Mouse (Mus musculus) heart, postnatal 10 days (tissue): ENCODE measurements around the gene Mctp1. TPM values are rescaled to one million over a fixed set of nuclear protein-coding genes. Genes with fewer than 3 reads are reported as not detected.
A peak's percentile ranks its signal among the peaks of the same experiment; 100 is the strongest.
"Not testable (repeated sequence)": the region's sequence is repeated elsewhere in the genome, so short reads cannot be mapped to it uniquely, and the experiment has no call there.

Experiments
- DNase-seq, 2 experiments: peaks; one replicate each; pipeline ENCODE4 v3.0.0; 2021
- intact Hi-C: fragments of 180-260 bp; cut with DNase I; formaldehyde crosslinking; loops from one replicate; pipeline ENCODE4 v1.15.1; 2025
- total RNA-seq, 2 experiments: library from RNA; stranded (reverse); gene quantifications; 2 replicates each; pipeline ENCODE4 v1.2.3; 2021

The Mctp1 gene
- total RNA-seq, 2 experiments from 2014 or later, result 1.3 to 1.4 TPM

DNA sequence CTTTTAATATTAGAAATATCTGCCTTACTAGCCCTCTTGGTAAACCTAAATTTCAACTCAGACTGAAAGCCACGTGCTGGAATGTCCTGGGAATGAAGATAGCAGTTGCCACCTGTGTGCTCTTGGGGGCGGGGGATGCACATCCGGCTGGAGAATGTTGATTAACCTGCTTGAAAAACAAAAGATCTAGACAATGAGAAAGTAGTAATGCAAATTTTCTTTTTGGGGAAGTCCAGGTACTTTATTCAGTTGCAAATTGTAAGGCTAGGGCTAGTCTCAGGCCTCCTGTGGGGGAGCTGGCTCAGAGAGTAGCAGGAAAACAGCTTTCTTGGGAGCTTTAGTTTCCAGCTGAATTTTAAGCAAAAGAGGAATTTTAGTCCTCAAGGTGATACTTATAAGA is 67.2 kb downstream of the Mctp1 start:
- DNase-seq, intact Hi-C loops: not testable (repeated sequence)

DNA sequence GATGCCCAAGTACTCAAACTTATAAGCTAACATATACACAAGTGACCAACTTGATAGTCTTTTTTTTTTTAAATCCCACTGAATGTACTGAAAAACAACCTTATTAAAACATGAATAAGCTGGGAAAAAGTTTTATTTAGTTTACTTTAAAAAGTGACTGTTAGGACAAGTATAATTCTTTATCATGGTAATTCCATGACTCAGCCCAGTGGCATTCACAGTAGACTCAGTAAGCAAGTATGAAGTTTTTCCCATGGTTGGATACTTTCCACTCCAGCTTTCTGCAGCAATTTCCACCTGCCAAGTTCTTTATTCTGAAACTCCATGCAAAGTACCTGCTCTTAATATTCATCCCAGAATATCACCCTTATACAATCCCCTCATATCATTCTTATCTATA is 97.3 kb downstream of the Mctp1 start:
- DNase-seq, result no peak
- intact Hi-C loops, result no loop called here

DNA sequence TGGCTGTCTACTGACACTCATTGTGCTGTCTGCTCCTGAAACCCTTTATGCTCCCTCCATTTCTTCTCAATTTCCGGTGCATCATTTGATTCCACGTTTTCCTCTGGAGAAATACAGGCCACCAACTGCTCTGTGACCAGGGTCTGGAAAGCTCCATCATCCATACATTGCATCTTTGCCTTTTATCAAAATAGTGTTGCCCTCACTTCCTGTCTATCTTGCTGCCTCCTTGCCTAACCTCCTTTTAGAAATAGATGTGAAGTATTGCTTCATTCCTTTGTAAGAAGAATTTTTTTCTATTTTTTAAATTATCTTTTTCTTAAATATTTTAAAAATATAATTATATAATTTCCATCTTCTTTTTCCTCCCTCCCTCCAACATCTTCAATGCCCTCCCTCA is 98.7 kb downstream of the Mctp1 start:
- intact Hi-C loops, result no loop called here
- no peak for DNase-seq

DNA sequence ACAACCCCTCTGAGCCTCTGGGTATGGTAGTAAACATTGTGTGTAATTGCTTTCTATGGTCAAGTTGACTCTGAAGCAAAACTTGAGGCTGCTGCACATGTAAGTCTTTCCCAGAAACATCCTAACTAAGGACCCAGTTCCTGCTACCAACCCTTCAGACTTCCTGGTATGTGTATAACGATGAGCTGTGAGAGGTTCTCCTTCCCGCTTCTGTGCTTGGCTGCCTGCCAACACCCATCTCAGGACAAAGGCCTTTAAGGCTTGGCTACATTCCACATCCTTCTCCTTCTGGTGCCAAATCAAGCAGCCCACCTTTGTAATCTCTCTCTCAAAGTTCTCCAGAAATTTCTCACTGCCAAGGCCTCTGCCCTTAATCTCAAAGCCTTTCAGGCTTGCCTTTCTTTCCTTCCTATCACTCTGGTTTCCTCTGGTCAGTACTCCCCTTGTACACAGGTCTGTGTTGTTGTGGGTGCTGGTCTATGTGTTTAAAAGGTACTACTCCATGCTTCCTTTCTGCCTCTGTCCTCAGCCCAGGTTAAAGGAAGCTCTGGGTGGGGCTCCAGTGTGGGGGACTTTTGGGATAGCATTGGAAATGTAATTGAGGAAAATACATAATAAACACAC is 99.9 kb downstream of the Mctp1 start:
- intact Hi-C loops, result no loop called here
- DNase-seq, result peak; percentile 18 to 26

DNA sequence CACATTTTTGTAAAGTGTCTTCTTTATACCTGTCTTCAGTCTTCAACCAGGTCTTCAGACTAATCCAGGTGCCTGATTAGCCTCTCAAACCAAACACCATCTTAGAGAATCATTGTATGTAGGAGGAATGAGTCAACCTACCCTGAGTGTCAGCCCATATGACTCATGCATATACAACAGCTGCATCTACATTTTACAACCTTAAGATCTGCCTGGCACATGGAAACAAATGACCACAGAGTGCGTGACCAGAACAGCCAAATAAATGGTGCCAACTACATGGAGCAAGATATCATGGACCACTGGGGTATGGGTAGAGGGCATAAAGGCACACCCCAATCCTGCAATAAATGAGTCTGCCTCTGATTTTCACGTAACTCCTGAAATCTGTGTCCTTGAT is 131.6 kb downstream of the Mctp1 start:
- no peak for DNase-seq
- intact Hi-C loops, result no loop called here

DNA sequence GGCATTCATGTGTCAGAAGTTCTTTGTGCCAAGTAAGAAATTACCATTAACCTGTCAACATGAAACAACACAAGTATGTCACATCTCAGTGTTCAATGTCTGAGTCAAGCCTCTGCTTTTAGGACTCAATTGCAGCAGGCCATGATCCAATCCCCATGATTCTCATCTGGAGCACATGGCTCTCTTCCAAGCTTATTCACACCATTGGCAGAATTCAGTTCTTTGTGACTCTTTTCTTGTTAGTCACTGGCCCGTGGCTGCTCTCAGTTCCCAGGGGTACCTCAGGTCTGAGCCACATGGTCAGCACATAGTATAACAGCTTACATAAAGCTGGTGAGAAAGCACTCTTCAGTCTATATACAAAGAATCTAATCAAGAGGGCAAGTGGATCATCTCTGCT is 138.8 kb downstream of the Mctp1 start:
- DNase-seq, result no peak
- intact Hi-C loops, result no loop called here

DNA sequence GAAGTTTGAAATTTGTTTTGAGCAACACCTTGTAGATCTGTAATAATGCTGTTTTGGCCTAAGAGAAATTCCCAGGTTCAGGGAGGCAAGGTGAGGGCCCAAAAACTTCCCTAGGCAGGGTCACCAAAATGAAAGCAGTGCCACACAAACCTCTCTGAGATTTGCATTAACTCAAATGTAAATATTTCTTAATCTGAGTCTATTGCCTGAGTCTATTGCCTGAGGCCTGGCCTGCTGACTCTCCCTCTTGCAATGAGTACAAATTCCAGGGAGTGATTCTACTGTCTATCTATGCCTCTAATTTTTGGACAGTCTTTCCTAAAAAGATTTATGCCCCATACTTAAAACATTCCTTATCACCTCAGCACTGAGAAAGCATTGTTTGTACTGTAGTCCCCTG is 143.0 kb downstream of the Mctp1 start:
- DNase-seq, result no peak
- intact Hi-C loops, result no loop called here

DNA sequence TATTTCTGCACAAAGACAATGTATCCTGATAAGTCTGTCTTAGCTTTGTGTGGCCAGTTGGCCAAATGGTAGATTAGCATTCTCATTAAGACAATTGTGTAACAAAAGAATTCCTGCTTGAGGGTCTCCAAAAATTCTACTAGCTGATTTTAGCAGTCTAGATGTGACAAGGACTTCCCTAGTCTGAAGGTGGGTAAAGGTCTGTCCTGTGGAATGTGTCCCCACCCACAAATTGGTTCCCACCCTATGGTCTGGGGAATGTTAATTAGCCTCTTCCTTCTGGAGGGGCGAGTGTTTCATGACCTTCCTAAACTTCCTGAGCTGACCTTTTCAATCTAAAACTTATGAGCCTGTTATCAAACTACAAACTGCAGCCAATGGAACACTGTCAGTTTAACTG is 143.4 kb downstream of the Mctp1 start:
- intact Hi-C loops, result no loop called here
- DNase-seq, result no peak

DNA sequence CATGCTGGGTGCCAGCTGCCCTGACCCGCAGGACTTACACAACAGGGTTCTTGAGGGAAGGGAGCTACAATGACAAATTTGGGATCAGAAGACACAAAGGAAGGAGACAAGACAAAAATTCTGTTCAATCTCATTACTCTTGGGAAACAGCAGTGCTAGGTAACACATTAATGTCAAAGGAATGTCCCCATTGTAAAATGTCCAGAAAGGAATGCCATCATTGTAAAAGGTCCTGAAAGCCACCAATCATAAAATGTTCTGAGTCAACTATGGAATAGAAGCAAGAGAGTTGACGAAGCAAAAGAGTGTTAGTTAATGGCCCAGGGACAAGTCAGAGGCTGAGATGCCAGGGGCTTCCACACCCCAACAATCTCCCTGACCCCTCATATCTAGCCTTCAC is 145.6 kb downstream of the Mctp1 start:
- intact Hi-C loops, result no loop called here
- DNase-seq, result no peak

DNA sequence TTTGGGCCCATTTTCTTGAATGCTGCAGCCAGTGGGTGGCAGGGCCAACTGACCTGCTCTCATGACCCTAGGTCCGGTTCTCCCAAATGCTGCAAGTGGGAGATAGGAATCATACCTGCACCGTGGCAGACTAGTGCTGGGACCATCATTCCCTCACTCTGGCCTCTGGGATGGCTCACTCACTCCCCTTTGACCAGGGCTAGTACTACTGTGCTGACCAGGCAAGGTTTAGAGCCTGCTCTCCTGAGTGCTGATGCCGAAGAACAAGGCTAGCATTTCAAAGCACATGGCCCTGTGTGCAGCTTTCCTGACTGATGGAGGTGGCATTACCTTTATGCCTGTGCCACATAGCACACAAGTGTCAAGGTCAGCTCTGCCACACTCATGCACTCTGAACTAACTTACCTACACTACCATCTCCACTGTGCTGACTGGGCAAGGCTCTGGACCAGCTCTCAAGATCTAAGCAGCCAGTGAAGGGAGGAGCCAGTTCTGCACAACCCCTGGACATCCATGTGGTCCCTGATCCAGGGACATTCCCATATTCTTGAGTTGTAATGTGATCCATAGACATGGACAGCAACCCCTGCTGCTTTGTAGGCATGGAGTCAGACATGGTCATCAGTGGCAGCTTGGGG is 146.7 kb downstream of the Mctp1 start:
- DNase-seq, result no peak
- intact Hi-C loops, result no loop called here

DNA sequence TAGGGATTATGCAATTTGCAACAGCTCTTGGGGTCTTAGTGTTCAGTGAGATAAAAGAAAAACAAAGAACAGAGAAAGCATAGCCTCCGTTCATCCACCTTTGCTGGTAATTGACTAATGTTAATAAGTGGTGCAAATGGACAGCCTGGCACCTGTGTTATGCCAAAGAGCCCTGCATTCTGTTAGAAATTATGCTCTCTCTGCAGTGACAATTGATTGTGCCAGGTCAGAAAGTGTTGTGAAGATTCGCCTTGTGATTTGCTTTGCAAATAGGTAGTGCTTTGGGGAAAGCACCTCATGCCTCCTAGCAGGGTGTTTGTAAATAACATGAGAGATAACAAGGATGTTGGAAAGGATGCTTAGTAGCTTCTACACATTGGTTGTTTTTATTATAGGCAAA is 163.5 kb downstream of the Mctp1 start:
- intact Hi-C loops, result no loop called here
- DNase-seq, result no peak

DNA sequence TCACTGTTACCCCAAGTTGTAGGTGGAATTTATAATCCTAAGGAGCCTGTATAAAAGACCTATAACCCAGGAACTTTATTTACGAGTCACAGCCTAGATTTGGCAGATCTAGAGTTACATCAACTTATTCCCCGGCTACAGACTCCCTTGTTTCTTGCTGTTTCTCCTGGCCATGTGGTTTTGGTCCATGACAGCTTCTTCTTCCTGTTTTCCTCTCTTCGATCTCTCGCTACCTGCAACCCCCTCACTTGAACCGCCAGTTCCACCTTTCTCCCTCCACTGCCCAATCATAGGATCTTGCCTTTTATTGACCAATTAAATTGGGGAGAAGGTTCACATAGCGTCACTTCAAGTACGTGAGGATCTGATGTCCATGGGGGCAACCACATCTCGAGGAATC is 176.6 kb downstream of the Mctp1 start:
- no peak for DNase-seq
- intact Hi-C loops, result no loop called here

DNA sequence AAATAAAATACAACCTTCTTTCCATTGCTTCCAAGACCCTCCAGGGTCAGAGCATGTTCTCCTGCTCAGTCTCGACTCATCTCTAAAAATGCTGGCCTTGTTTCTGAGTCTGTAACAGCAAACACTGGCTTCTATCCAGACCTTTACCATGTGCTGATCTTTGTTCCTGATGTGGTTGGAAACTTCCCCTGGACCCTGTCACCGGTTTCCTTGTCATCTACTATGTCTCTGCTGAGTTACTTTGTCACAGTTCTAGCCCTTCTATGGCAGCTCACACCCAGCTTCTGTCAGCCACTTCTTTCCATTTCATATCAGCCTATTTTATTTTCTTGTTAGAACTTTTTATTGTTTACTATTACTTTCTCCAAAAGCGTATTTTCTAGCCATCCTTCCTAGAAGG is 177.3 kb downstream of the Mctp1 start:
- intact Hi-C loops, result no loop called here
- no peak for DNase-seq

DNA sequence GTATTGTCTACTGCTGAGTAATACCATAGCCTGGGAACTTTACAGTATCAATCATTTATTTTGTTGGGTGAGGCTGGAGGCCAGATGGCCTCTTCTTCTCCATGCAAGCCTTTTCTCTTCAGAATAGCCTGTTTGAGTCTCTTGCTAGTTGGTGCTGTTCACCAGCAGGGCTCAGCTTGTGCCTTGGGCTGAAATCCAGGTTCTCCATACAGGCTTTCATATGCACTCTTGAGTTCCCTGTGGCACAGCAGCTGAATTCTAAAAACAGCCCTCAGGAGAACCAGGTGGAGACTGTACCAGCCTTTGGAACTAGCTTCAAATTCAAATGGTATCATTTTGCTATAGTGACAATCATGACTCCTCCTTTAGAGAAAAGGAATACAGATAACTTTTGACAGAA is 179.7 kb downstream of the Mctp1 start:
- intact Hi-C loops, result no loop called here
- no peak for DNase-seq

DNA sequence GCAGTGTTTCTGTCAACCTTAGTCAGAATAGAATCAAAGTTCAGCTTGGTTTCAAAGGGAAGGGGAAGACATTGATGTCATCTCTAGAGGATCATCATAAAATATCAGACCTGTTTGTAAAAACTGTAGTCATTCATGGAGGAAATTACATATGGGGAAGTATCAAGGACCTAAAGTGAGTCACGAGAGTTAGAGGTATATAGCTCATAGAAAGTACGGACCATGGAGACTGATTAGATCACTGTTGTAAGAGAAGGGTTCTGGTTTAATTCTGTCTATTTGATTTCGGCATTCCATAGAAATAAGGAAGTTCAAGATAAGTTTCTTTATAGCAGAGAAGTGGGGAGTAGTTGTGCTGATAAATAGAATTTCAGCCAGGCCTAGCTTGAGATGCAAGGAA is 181.7 kb downstream of the Mctp1 start:
- no peak for DNase-seq
- intact Hi-C loops, result no loop called here

DNA sequence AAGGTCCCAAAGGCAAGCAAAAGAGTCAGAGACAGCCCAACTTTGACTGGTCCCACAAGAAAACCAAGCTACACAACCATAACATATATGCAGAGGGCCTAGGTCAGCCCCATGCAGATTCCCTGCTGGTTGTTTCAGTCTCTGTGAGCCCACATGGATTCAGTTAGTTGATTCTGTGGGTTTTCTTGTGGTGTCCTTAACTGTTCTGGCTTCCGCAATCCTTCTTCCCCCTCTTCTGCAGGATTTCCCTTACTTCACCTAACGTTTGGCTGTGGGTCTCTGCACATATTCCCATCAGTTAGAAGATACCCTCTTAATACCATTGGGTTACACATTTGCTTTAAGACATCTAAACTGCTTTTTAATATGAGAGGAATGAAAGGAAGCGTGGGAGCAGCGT is 183.1 kb downstream of the Mctp1 start:
- intact Hi-C loops, result no loop called here

DNA sequence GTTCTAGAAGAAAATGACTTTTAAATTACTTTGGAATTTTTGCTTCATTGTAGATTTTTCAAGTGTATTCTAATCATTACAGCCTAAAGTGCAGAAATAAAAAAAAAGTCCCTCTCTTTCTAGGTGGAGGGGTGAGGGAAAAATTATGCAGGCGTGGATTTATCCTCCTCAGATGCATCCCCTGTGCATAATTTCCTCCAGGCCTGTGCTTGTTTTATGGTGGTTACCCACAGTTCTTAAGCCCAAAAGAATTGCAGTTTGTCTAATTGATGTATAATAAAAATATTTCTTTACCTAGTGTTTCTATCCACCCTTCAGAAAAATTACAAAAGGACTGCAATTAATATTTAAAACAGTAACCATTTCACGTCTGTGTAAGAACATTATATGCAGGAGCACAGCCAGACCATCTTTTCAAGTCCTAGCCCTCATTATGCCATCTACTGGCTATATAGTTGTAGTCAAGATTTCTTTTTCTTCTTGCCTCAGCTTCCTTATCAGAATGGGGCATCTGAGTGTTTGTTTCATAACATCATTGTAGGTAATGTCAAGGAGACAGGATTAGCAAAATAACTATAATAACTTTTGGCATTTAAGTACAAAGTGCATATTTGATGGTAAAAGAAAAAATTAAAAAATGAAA is 184.4 kb downstream of the Mctp1 start:
- no peak for DNase-seq
- intact Hi-C loops, result no loop called here

More for the DNA sequence above, 183.1 kb downstream of the Mctp1 start:
- DNase-seq, result no peak

DNA sequence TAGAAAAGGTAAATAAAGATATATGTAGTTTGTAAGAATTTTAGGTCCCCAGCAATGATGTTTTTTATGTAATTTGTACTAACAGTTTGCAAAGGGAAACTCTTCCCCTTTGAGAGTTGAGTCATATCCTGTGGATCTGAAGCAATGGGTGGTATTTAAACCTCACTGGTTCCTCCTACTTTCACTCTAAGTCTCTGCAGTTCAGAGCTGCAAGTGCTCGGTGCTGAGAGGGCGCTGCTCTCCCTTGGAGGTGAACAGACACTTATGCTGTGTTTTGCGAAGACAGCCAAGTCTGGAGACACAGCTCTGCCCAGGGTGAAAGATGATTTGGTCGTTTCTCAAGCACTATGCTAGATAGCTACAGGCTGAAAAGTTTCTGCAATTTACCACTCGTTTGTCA is 195.1 kb downstream of the Mctp1 start:
- intact Hi-C loops, result no loop called here
- DNase-seq, result peak; percentile 19 to 25

DNA sequence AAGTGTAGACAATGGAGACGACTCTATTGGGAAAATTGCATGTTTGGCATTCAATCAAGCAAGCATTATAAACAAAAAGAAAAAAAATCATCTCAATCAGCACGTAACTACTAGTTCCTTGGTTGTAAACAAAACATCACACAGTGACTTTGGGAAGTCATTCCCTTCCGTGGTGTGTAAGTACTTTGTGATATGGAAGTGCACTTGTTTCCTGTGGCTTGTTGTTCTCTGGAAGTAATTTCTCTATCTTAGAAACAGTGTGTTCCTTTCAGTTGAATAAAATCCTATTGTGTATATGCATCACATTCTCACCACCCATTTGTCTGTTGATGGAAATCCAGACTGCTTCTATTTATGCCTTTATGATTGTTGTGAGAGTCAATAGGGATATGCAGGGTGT is 201.1 kb downstream of the Mctp1 start:
- intact Hi-C loops, result no loop called here
- no peak for DNase-seq

DNA sequence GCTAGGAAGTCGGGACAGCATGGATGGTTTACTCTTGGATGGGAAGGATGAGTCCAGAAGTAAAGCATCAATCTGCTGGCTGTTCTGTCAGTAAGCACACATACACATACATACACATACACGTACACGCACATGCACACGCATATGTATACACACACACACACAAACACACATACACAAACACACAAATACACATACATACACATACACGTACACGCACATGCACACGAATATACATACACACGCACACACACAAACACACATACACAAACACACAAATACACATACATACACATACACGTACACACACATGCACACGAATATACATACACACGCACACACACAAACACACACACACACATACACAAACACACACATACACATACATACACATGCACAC is 206.4 kb downstream of the Mctp1 start:
- DNase-seq, intact Hi-C loops: not testable (repeated sequence)

DNA sequence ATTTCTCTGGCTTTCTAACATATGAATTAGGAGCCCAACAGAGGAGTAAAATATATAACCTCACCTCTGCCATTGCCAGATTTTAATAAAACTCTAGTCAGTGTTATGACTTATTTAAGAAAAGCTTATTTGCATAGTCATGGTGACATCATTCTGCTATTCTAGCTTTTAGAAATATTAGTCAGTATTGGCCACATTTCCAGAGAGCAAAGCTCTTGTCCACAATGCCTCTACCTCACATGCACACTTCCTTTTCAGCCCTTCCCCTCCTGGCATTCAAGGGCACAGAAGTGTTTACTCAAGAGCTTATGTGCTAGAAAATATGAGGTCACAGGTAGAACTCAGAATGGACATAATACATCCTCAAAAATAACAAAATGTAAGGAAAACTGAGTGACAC is 206.9 kb downstream of the Mctp1 start:
- intact Hi-C loops, result no loop called here

DNA sequence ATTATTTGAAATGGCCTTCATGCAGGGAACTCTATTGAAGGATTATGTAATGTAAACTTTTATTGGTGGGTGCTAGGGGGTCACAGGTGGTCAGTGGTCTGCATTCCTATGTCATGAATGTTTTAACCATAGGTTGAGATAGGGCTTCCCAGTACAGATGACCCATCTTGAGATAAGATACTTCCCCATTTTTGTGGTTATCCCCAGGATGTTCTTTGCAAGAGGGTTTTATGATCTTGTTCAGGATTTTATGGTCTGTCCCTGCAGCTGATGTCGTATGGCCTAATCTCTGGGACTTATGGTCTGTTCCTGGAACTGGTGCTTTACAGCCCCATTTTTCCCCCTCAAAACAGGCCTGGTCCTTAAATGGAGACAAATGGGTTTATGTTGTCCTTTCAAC is 207.4 kb downstream of the Mctp1 start:
- DNase-seq, result no peak
- intact Hi-C loops, result no loop called here

More for the DNA sequence above, 206.9 kb downstream of the Mctp1 start:
- DNase-seq, result no peak
